Mouse (Mus musculus) lung, postnatal 0 days (tissue): ENCODE data around the gene Gm3839. TPM values are rescaled to one million over a fixed set of nuclear protein-coding genes. Genes with fewer than 3 reads are reported as not detected.

ENCODE experiments used
- ATAC-seq: fragments of 200-750 bp; cut with Nextera tagmentation; 2 replicates; pipeline ENCODE4 v1.8.0; 2017; ENCODE audit warnings: moderate library complexity
- DNase-seq: peaks from one replicate; pipeline ENCODE4 v3.0.0-alpha.2; 2016; ENCODE audit warnings: low spot score
- H3K27ac ChIP-seq: fragments of 300-500 bp; sonication (generic); 2 replicates; pipeline ENCODE4 v1.5.1; 2014; ENCODE audit warnings: antibody characterized with exemption, mild to moderate bottlenecking, low read length, mixed read lengths
- H3K27me3 ChIP-seq: fragments of 300-500 bp; sonication (generic); replicated peaks from 2 replicates; pipeline ENCODE4 v1.6.1; 2014; ENCODE audit warnings: low read length, mixed read lengths; ENCODE audit not compliant: insufficient read depth
- H3K36me3 ChIP-seq: fragments of 300-500 bp; sonication (generic); 2 replicates; pipeline ENCODE4 v1.6.1; 2014; ENCODE audit warnings: low read length, mixed read lengths; ENCODE audit not compliant: insufficient read depth
- H3K4me1 ChIP-seq: fragments of 300-500 bp; sonication (generic); 2 replicates; pipeline ENCODE4 v1.6.1; 2014; ENCODE audit warnings: antibody characterized with exemption, low read depth, low read length, mixed read lengths; ENCODE audit not compliant: insufficient read depth
- H3K4me2 ChIP-seq: fragments of 300-500 bp; sonication (generic); replicated peaks from 2 replicates; pipeline ENCODE4 v1.6.1; 2014; ENCODE audit warnings: low read depth, mild to moderate bottlenecking, low read length, moderate library complexity, mixed read lengths
- H3K4me3 ChIP-seq: fragments of 300-500 bp; sonication (generic); 2 replicates; pipeline ENCODE4 v1.5.1; 2014; ENCODE audit warnings: low read depth, low read length
- H3K9ac ChIP-seq: fragments of 300-500 bp; sonication (generic); replicated peaks from 2 replicates; pipeline ENCODE4 v1.6.1; 2014; ENCODE audit warnings: low read depth, mild to moderate bottlenecking
- H3K9me3 ChIP-seq: fragments of 300-500 bp; sonication (generic); 2 replicates; pipeline ENCODE4 v1.6.1; 2016; ENCODE audit warnings: low read length, mixed read lengths
- CTCF ChIP-seq: IDR thresholded peaks from 2 replicates; pipeline ENCODE4 v1.5.1; 2016; ENCODE audit warnings: antibody characterized with exemption, mild to moderate bottlenecking
- EP300 ChIP-seq: IDR thresholded peaks from 2 replicates; pipeline ENCODE4 v1.6.1; 2016; ENCODE audit warnings: antibody characterized with exemption, mild to moderate bottlenecking, control low read depth
- WGBS: fragments of 180-500 bp; shearing (Covaris S2); extraction: QIAGEN DNeasy Blood & Tissue Kit; methylation state at CpG from one replicate; pipeline ENCODE4 v1.1.7; 2014; 5-methylcytosine and 5-hydroxymethylcytosine counted together
- microRNA-seq: library from miRNA; unstranded; fragments of <30 nt; microRNA quantifications from one replicate; pipeline ENCODE4, GENCODE M21; 2016
- polyA plus RNA-seq: library from polyadenylated mRNA; unstranded; fragments of >200 nt; fragmentation: Nextera tagmentation; extraction: Ambion mirVana; gene quantifications from 2 replicates; pipeline ENCODE4 v1.2.1, GENCODE M21; 2015

Gm3839 gene
- polyA plus RNA-seq, 1 experiment from 2014 or later, result 0.45 TPM

DNA sequence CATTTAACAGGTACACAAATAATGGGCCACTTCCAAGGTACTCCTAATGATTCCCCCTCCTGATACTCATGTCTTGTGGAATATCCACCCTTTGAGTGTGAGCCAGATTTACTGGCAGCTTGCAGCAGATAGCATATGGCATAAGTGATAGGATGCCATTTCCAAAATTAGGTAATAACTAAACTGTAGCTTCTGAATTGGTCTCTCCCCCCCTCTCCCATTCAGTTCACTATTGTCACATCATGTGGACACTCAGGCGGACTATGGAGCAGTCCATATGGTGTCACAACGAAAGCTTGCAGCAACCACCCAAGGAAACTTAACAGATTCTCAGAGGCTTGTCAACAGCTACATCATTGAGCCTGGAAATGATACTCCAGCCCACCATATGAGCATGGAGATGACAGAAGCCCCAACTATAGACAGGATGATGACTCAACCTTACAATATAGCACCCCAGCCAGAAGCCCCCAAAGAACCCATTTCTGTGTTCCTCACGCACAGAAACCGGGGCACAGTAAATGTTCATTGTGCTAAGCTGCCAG, 99.3 kb downstream of the Gm3839 start:
- ATAC-seq, result no peak
- H3K4me2 ChIP-seq, result no peak overlapping the region
- H3K4me1 ChIP-seq, result no peaks in the 10 kb centered on the region
- no peak overlapping the region for H3K27ac ChIP-seq
- 83% methylated on average over 4 of the region's 4 CpGs for WGBS
- TF ChIP-seq EP300, result no peak
- TF ChIP-seq CTCF, result no peak
- no peak overlapping the region for H3K9ac ChIP-seq
- DNase-seq, result no peak
- no peaks in the 10 kb centered on the region for H3K9me3 ChIP-seq
- no peaks in the 10 kb centered on the region for H3K27me3 ChIP-seq
- H3K4me3 ChIP-seq, result no peak overlapping the region
- H3K36me3 ChIP-seq, result no peaks in the 10 kb centered on the region

- H3K27ac ChIP-seq, result no peak overlapping the region
- no peaks in the 10 kb centered on the region for H3K27me3 ChIP-seq
- ATAC-seq (no peak), DNase-seq (no peak)
- no peak overlapping the region for H3K4me3 ChIP-seq
- no peaks in the 10 kb centered on the region for H3K36me3 ChIP-seq
- no peaks in the 10 kb centered on the region for H3K4me1 ChIP-seq
- H3K9me3 ChIP-seq, result no peaks in the 10 kb centered on the region
- H3K4me2 ChIP-seq, result no peak overlapping the region
- TF ChIP-seq EP300 (no peak), CTCF (no peak)
- H3K9ac ChIP-seq, result no peak overlapping the region
Measured at GRCm38 (mm10) chr14:11248053-11248452, 108.5 kb downstream of the Gm3839 start.

GRCm38 (mm10) chr14:11244546-11244945, 112.0 kb downstream of the Gm3839 start:
- no peak overlapping the region for H3K4me3 ChIP-seq
- no peaks in the 10 kb centered on the region for H3K27me3 ChIP-seq
- H3K9me3 ChIP-seq, result no peaks in the 10 kb centered on the region
- TF ChIP-seq CTCF (no peak), EP300 (no peak)
- H3K36me3 ChIP-seq, result no peaks in the 10 kb centered on the region
- no peak overlapping the region for H3K4me2 ChIP-seq
- no peak overlapping the region for H3K9ac ChIP-seq
- WGBS, result 47% methylated on average over 5 of the region's 5 CpGs
- no peaks in the 10 kb centered on the region for H3K4me1 ChIP-seq
- no peak for ATAC-seq
- no peak for DNase-seq
- H3K27ac ChIP-seq, result no peak overlapping the region

GRCm38 (mm10) chr14:11232086-11232485, 124.4 kb downstream of the Gm3839 start:
- ATAC-seq (no peak), DNase-seq (no peak)
- H3K27ac ChIP-seq, result no peak overlapping the region
- no peaks in the 10 kb centered on the region for H3K4me1 ChIP-seq
- H3K36me3 ChIP-seq, result no peaks in the 10 kb centered on the region
- no peaks in the 10 kb centered on the region for H3K27me3 ChIP-seq
- 88% methylated on average over 7 of the region's 7 CpGs for WGBS
- H3K4me2 ChIP-seq, result no peak overlapping the region
- TF ChIP-seq EP300, result no peak
- no peak overlapping the region for H3K9ac ChIP-seq
- no peaks in the 10 kb centered on the region for H3K9me3 ChIP-seq
- no peak overlapping the region for H3K4me3 ChIP-seq

Small RNA genes within 50 kb of the gene (microRNA-seq; reads per million reads assigned to microRNA genes)
- not detected for gene Mir5124b

Other genes starting within 250 kb of the Gm3839 start
- 5.6 and 7.5 TPM in 2 replicates for gene Fhit, start 194.7 kb downstream of the Gm3839 start, polyA plus RNA-seq
- gene Ptprg, start 196.8 kb upstream of the Gm3839 start, polyA plus RNA-seq, result 19.4 and 25.4 TPM in 2 replicates